Mouse (Mus musculus): Measurements from ENCODE around the gene Gm10961. TPM values are rescaled to one million over a fixed set of nuclear protein-coding genes. Genes with fewer than 3 reads are reported as not detected.
"Not testable (repeated sequence)": the region's sequence is repeated elsewhere in the genome, so short reads cannot be mapped to it uniquely, and the experiment has no call there.

Gm10961 gene
- polyA plus RNA-seq, 1 experiment = not detected

DNA sequence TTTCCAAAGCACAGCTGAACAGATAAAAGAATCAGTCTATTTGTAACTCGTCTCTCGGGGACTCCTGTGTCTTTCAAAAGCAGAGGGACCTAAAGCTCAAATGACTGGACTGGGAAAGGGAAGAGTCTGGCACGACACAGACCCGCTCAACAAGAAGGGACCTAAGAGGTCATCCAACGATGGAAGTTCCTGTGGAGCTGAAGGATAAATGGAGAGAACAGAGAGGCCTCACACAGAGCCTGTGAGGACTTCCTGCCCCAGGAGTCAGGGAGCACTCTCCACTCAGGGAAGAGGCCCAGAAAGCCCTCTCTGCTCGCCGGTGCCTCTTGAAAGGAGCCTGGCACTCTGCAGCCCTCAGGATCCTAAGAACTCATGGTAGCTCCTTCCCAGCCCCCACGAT lies 4.7 kb downstream of the Gm10961 start:
- WGBS = 75% methylated on average over 8 of the region's 8 CpGs
- Histone ChIP-seq H3K4me3 (ENCODE audit: low read depth, low read length) (no peak overlapping the region), H3K4me1 (ENCODE audit: control insufficient read depth, insufficient read depth, insufficient read length, low read length) (peaks cover 3% of the 10 kb centered on the region; the same call in 1 of the 2 replicates), H3K36me3 (ENCODE audit: control insufficient read depth, insufficient read depth, low read length) (no peaks in the 10 kb centered on the region), H3K27me3 (ENCODE audit: control insufficient read depth, insufficient read depth, low read length) (no peaks in the 10 kb centered on the region), H3K27ac (ENCODE audit: insufficient read depth, low read depth, low read length) (no peak overlapping the region)
- no peak for TF ChIP-seq POLR2A (IDR thresholded peaks at IDR 0.05; ENCODE audit: low read depth, low read length)
- no peak for TF ChIP-seq CTCF (IDR thresholded peaks at IDR 0.05; ENCODE audit: extremely low read depth, insufficient read length, insufficient replicate concordance, low read depth, low read length)

DNA sequence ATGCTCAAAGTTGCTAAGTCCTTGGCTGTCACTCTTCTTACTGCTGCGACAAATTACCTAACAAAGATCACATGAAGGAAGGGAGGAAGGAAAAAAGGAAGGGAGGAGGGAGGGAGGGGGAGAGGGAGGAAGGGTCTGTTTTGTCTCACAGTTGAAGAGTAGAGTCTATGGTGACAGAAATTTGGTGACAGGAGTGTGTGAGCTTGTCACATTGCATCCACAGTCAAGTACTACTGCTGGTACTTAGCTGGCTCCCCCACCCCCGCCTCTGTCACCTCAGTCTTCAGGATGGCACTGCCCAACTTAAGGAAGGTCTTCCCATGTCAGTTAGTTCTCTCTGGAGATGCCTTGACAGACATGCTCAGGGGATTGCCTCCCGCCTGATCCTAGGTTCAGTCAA lies 5.1 kb downstream of the Gm10961 start:
- Histone ChIP-seq H3K27ac (ENCODE audit: insufficient read depth, low read depth, low read length) (no peak overlapping the region), H3K36me3 (ENCODE audit: control insufficient read depth, insufficient read depth, low read length) (no peaks in the 10 kb centered on the region), H3K27me3 (ENCODE audit: control insufficient read depth, insufficient read depth, low read length) (no peaks in the 10 kb centered on the region), H3K4me3 (ENCODE audit: low read depth, low read length) (no peak overlapping the region), H3K4me1 (ENCODE audit: control insufficient read depth, insufficient read depth, insufficient read length, low read length) (peaks cover 3% of the 10 kb centered on the region; the same call in 1 of the 2 replicates)
- TF ChIP-seq POLR2A (IDR thresholded peaks at IDR 0.05; ENCODE audit: low read depth, low read length) (no peak), CTCF (IDR thresholded peaks at IDR 0.05; ENCODE audit: extremely low read depth, insufficient read length, insufficient replicate concordance, low read depth, low read length) (no peak)
- 89% methylated on average over 3 of the region's 3 CpGs for WGBS

DNA sequence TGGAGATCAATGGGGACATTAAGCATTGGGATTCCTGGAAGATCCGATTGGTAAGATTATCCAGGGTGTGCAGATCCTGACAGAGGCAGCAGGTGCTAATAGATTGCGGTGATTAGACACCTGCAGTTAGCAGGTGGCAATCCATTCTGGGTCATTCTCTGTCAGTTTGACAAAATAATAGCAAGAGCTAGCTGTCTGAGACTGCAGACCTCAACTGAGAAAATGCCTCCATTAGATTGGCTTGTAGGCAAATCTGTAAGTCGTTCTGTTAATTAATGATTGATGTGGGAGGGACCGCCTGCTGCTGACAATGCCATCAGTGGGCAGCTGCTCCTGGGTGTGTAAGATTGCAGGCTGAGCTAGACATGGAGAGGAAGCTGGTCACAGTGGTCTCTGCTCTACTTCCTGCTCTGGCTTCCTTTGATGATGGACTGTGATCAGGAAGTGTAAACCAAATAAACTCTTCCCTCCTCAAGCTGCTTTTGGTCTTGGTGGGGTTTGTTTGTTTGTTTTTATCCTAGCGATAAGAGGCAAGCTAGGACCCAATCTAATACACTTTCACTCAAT lies 6.6 kb downstream of the Gm10961 start:
- Histone ChIP-seq H3K36me3 (ENCODE audit: control insufficient read depth, insufficient read depth, low read length) (no peaks in the 10 kb centered on the region), H3K27ac (ENCODE audit: insufficient read depth, low read depth, low read length) (no peak overlapping the region), H3K4me3 (ENCODE audit: low read depth, low read length) (no peak overlapping the region), H3K4me1 (ENCODE audit: control insufficient read depth, insufficient read depth, insufficient read length, low read length) (peaks cover 3% of the 10 kb centered on the region; the same call in 1 of the 2 replicates), H3K27me3 (ENCODE audit: control insufficient read depth, insufficient read depth, low read length) (no peaks in the 10 kb centered on the region)
- TF ChIP-seq CTCF (IDR thresholded peaks at IDR 0.05; ENCODE audit: extremely low read depth, insufficient read length, insufficient replicate concordance, low read depth, low read length) (no peak), POLR2A (IDR thresholded peaks at IDR 0.05; ENCODE audit: low read depth, low read length) (no peak)
- WGBS = 20% methylated on average over 5 of the region's 5 CpGs

DNA sequence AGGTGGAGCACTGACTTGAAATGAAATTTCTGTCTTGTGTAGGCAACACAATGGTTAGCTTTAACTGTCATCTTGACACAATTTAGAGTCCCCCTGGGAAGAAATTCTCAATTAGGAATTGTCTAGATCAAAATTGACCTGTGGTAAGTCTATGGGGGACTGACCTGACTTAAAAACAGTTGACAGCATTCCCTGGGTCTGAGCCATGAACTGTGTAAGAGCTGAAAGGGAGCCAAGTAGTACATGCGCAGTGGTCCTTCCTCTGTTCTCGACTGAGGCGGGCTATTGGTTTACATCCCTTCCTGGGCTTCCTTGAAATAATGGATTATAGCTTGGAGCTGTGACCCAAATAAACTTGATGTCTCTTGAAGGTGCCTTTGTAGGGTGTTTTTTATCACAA lies 15.8 kb downstream of the Gm10961 start:
- no peak overlapping the region for H3K4me3 ChIP-seq (ENCODE audit: low read depth, low read length)
- 89% methylated on average over 3 of the region's 3 CpGs for WGBS
- no peak for TF ChIP-seq POLR2A (IDR thresholded peaks at IDR 0.05; ENCODE audit: low read depth, low read length)
- no peak for TF ChIP-seq CTCF (IDR thresholded peaks at IDR 0.05; ENCODE audit: extremely low read depth, insufficient read length, insufficient replicate concordance, low read depth, low read length)

DNA sequence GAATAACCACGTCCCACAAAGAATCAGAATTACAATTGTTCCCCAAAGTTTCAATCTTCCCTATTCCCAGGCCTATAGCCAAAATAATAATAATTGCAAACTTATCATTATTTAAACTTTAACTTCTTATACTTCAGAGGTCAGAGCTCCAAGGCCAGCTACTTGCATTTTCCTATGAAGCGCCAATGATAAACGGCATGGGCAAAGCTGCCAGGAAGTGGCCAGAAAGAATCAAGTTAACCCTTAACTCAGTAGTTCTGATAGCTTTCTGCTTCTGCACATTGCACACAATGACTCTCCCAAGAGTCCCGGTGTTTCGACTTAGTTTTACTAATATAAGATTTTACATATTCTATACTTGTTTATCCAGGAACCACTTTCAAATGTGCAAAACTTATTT lies 19.2 kb downstream of the Gm10961 start:
- H3K4me1 ChIP-seq (ENCODE audit: control insufficient read depth, insufficient read depth, insufficient read length, low read length); H3K27ac ChIP-seq (ENCODE audit: insufficient read depth, low read depth, low read length); H3K36me3 ChIP-seq (ENCODE audit: control insufficient read depth, insufficient read depth, low read length); H3K4me3 ChIP-seq (ENCODE audit: low read depth, low read length); H3K27me3 ChIP-seq (ENCODE audit: control insufficient read depth, insufficient read depth, low read length): not testable (repeated sequence)
- WGBS = 17% methylated on average over 5 of the region's 5 CpGs

More for the DNA sequence above, 15.8 kb downstream of the Gm10961 start:
- peaks cover 8% of the 10 kb centered on the region for H3K4me1 ChIP-seq (ENCODE audit: control insufficient read depth, insufficient read depth, insufficient read length, low read length)
- no peaks in the 10 kb centered on the region for H3K36me3 ChIP-seq (ENCODE audit: control insufficient read depth, insufficient read depth, low read length)
- H3K27me3 ChIP-seq (ENCODE audit: control insufficient read depth, insufficient read depth, low read length) = no peaks in the 10 kb centered on the region
- no peak overlapping the region for H3K27ac ChIP-seq (ENCODE audit: insufficient read depth, low read depth, low read length)

DNA sequence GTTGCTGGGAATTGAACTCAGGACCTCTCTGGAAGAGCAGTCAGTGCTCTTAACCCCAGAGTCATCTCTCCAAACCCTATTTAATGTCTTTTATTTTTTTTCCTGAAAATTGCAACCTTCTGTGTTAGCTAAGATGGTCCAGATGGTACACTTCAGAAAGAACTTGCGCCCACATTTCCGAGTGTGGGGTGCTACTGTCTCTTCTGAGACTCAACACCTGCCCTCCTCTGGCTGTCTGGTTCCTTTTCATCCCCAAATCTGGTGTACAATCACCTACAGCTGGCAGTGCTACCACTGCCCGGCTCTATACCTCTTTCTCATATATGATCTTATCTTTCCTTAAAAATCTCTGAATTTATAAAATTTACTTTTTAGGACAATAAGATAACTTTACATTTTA lies 21.8 kb downstream of the Gm10961 start:
- Histone ChIP-seq H3K4me3 (ENCODE audit: low read depth, low read length) (no peak overlapping the region), H3K27ac (ENCODE audit: insufficient read depth, low read depth, low read length) (no peak overlapping the region), H3K27me3 (ENCODE audit: control insufficient read depth, insufficient read depth, low read length) (no peaks in the 10 kb centered on the region), H3K4me1 (ENCODE audit: control insufficient read depth, insufficient read depth, insufficient read length, low read length) (peaks cover 8% of the 10 kb centered on the region), H3K36me3 (ENCODE audit: control insufficient read depth, insufficient read depth, low read length) (no peaks in the 10 kb centered on the region)
- WGBS = 93% methylated on average over 3 of the region's 3 CpGs
- no peak for TF ChIP-seq CTCF (IDR thresholded peaks at IDR 0.05; ENCODE audit: extremely low read depth, insufficient read length, insufficient replicate concordance, low read depth, low read length)
- TF ChIP-seq POLR2A (IDR thresholded peaks at IDR 0.05; ENCODE audit: low read depth, low read length) = no peak

DNA sequence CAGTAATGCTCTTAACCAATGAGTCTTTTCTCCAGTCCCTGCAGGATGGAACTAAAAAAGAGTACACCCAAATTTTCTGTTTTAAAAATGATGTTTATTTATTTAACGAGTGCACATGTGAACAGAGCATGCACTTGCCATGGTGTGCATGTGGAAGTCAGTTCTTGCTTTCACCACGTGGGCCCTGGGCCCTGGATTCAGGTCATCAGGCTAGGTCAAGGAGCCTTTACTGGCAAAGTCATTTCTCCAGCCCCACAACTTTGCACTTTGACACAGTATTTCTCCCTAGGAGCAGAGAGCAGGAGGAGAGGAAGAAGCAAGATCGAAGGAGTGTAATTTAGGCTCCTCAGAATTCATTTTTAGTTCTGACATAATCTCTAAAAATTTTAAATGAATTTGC lies 23.7 kb downstream of the Gm10961 start:
- H3K27ac ChIP-seq (ENCODE audit: insufficient read depth, low read depth, low read length) = no peak overlapping the region
- peaks cover 1% of the 10 kb centered on the region; the same call in 1 of the 2 replicates for H3K4me1 ChIP-seq (ENCODE audit: control insufficient read depth, insufficient read depth, insufficient read length, low read length)
- no peak for TF ChIP-seq CTCF (IDR thresholded peaks at IDR 0.05; ENCODE audit: extremely low read depth, insufficient read length, insufficient replicate concordance, low read depth, low read length)
- TF ChIP-seq POLR2A (IDR thresholded peaks at IDR 0.05; ENCODE audit: low read depth, low read length) = no peak
- 68% methylated on average over 3 of the region's 3 CpGs for WGBS
- no peak overlapping the region for H3K4me3 ChIP-seq (ENCODE audit: low read depth, low read length)
- no peaks in the 10 kb centered on the region for H3K27me3 ChIP-seq (ENCODE audit: control insufficient read depth, insufficient read depth, low read length)
- 0 out of 2 replicates have a peak, but pooled peaks cover 2% of the 10 kb centered on the region for H3K36me3 ChIP-seq (ENCODE audit: control insufficient read depth, insufficient read depth, low read length)
